Mouse (Mus musculus): ENCODE measurements around the gene Slc9a8. TPM values are rescaled to one million over a fixed set of nuclear protein-coding genes. Genes with fewer than 3 reads are reported as not detected.

Slc9a8 gene
- total RNA-seq, 2 experiments from 2014 or later: 29.2 to 33.3 TPM

DNA sequence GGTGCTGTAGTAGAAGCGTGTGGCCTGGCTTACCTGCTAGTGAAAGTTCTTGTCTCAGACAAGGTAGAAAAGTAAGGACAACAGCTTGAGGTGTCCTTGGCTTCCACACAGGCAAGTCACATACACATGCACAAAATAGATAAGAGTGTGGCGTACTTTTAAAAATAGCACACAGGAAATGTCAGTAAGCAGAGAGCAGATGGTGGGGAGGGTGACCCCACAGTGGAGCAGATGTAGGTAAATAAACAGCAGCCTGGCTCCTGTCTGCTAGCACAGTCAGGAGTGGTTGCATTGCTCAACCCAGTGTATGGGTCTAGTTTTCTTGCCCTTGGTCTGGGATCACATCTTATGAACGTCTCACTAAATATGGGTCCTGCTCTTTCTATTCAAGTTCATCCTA lies 89.0 kb downstream of the Slc9a8 start:
- no peak for DNase-seq

DNA sequence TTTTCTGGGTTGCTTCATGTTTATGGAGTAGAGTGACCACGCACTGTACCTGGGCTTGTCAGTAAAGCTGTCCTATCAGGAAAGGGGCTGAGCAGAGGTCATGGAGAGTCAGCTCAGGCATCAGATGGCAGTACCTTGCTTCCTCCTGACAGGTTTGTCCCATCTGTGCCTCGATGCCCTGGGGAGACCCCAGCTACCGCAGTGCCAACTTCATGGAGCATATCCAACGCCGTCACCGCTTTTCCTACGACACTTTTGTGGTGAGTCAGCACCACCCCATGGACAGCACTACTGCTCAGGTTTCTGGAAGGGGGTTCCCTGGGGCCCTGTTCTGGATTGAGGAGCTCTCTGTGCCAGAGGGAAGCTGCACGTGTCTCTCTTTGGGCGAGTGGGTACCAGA lies 90.9 kb downstream of the Slc9a8 start:
- DNase-seq: no peak

DNA sequence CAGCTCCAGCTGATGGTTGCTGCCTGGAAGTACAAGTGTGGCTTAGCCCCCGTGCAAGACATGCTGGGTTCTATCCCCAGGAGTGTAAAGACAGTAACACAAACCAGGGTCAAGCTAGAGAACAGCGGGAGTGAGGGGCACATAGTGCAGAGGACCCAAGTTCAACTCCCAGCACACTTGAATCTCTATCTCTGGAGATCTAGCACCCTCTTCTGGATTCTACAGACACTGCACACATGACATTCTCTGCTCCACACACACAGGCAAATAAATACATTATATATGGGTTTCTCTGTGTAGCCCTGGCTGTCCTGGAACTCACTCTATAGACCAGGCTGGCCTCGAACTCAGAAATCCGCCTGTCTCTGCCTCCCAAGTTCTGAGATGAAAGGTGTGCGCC lies 91.5 kb downstream of the Slc9a8 start:
- DNase-seq: no peak

DNA sequence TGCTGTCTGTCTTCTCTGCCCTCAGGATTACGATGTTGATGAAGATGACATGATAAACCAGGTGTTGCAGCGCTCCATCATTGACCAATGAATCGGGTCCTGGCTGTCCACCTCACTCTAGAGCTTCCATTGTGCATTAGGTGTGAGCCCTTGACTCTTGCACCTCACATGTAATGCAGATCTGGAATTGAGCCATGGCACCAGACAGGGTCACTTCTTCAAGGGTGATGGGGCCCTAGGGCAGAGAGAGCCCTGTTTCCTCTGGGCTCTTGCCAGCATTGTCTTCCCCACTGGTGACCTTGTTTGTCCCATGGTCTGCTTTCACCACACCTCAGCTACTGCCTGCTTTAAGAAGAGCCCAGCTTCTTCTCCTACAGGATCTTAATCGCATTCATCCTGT lies 93.1 kb downstream of the Slc9a8 start:
- DNase-seq: no peak

DNA sequence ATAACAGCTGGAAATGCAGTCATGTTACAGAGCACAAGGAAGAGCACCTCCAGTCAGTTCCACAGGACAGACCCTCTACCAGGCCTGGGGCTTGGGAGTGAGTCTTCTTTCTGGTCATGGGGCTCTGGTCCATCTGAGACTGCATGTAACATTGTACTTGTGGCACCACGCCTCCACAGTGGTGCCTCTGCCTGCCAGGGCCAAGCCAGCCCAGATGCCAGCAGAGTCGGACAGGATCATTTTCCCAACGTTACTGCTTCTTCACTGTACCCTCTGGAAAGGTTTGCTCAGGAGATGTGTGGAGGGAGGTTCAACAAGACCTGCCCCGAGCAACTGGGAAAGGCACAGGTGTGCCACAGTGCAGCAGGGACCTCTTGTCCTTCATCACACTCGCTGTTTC lies 94.2 kb downstream of the Slc9a8 start:
- no peak for DNase-seq

DNA sequence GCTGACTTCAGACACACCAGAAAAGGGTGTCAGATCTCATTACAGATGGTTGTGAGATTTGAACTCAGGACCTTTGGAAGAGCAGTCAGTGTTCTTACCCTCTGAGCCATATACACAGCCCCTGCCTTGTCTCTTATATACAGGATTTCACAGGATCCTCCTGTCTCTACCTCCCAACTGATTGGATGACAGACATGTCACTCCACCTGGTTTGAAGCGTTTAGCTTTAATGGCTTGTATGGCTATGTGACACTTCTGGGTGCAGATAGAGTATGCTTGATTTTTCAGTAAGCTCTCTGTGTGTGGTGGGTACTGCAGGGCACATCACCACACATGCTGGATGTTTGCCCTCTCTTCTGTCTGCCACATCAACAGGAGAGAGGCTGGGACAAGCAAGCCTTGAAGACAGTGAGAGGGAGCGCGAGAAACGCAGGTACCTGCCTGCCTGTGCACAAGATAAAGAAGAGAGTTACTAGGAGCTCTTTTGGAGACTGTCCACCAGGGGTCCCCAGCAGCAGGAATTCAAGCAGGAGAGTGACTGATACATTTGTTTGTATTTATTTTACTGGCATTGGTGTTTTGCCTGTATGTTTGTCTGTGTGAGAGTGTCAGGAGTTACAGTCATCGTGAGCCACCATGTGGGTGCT lies 98.2 kb downstream of the Slc9a8 start:
- no peak for DNase-seq

Other genes starting within 250 kb of the Slc9a8 start
- 10 to 100 TPM; 35.0 to 35.2 TPM for gene Kcnb1, start 231.6 kb upstream of the Slc9a8 start, total RNA-seq (2021)
- 10 to 100 TPM; 13.7 to 17.8 TPM for gene Ptgis, start 181.1 kb upstream of the Slc9a8 start, total RNA-seq (2021)
- gene B4galt5, start 72.5 kb upstream of the Slc9a8 start, total RNA-seq (2021): 10 to 100 TPM; 21.1 to 26.0 TPM
- 10 to 100 TPM; 16.8 to 18.3 TPM for gene Rnf114, start 70.9 kb downstream of the Slc9a8 start, total RNA-seq (2021)
- gene Spata2, start 71.2 kb downstream of the Slc9a8 start, total RNA-seq (2021): 10 to 100 TPM; 14.9 to 15.6 TPM
- 1 to 10 TPM; 3.9 to 5.7 TPM for gene Snai1, start 116.5 kb downstream of the Slc9a8 start, total RNA-seq (2021)
- gene Ube2v1, start 210.4 kb downstream of the Slc9a8 start, total RNA-seq (2021): 100 to 1,000 TPM; 179 to 199 TPM
- 10 to 100 TPM; 10.6 to 15.8 TPM for gene Gm20431, start 239.8 kb downstream of the Slc9a8 start, total RNA-seq (2021)